8 mouse cellular contexts compared by ENCODE assay signal in genomic region chr17:31685514-31686224, GRCm38 (mm10). TPM values are rescaled to one million over a fixed set of nuclear protein-coding genes. Genes with fewer than 3 reads are reported as not detected.
DNase-seq lines count a peak whose midpoint lies in the region; ATAC-seq and TF ChIP-seq lines count a peak whose summit lies in the region.

No protein-coding gene starts in this region.

- TF ChIP-seq CTCF in stomach, postnatal 0 days (IDR thresholded peaks at IDR 0.05; ENCODE audit: low read depth): peak; percentile 96

- H3K4me3 ChIP-seq in forebrain, embryonic 10.5 days: 0 out of 2 replicates have a peak overlapping the region, but pooled peaks have one; percentile 14
- no peak overlapping the region for H3K4me3 ChIP-seq in heart, embryonic 15.5 days
- H3K4me3 ChIP-seq in liver, embryonic 12.5 days: no peak overlapping the region
- H3K4me3 ChIP-seq in neural tube, embryonic 12.5 days: no peak overlapping the region
- H3K4me3 ChIP-seq in stomach, postnatal 0 days (ENCODE audit: low read depth, low read length): no peak overlapping the region

- DNase-seq in c-Kit-negative CD71-positive TER-119-positive erythroid progenitor cells, embryonic 14.5 days (ENCODE audit: low read depth, low spot score): peak; percentile 55
- DNase-seq in forebrain, embryonic 10.5 days (ENCODE audit: extremely low spot score, low spot score): peak; percentile 86
- DNase-seq in kidney, postnatal 14 days: peak; percentile 90
- DNase-seq in stomach, postnatal 0 days (ENCODE audit: low spot score): peak; percentile 82

- H3K9ac ChIP-seq in heart, embryonic 15.5 days: peak overlapping the region; percentile 36; the same call in 1 of the 2 replicates
- H3K9ac ChIP-seq in liver, embryonic 12.5 days: no peak overlapping the region
- H3K9ac ChIP-seq in neural tube, embryonic 12.5 days: peak overlapping the region; percentile 38
- H3K9ac ChIP-seq in stomach, postnatal 0 days (ENCODE audit: low read length): peak overlapping the region; percentile 41; the same call in 1 of the 2 replicates

- H3K4me1 ChIP-seq in forebrain, embryonic 10.5 days: peaks cover 12% of the 10 kb centered on the region
- H3K4me1 ChIP-seq in heart, embryonic 15.5 days (replicated peaks): peaks cover 13% of the 10 kb centered on the region
- peaks cover 6% of the 10 kb centered on the region for H3K4me1 ChIP-seq in liver, embryonic 12.5 days
- peaks cover 9% of the 10 kb centered on the region for H3K4me1 ChIP-seq in neural tube, embryonic 12.5 days
- H3K4me1 ChIP-seq in stomach, postnatal 0 days (replicated peaks; ENCODE audit: control insufficient read depth, insufficient read depth): peaks cover 8% of the 10 kb centered on the region; the same call in 1 of the 2 replicates

- peaks cover 12% of the 10 kb centered on the region; the same call in 1 of the 2 replicates for H3K27me3 ChIP-seq in forebrain, embryonic 10.5 days (ENCODE audit: poor library complexity, severe bottlenecking)
- H3K27me3 ChIP-seq in heart, embryonic 15.5 days: peaks cover 8% of the 10 kb centered on the region
- peaks cover 12% of the 10 kb centered on the region; the same call in 1 of the 2 replicates for H3K27me3 ChIP-seq in liver, embryonic 12.5 days (replicated peaks)
- 0 out of 2 replicates have a peak, but pooled peaks cover 4% of the 10 kb centered on the region for H3K27me3 ChIP-seq in neural tube, embryonic 12.5 days (replicated peaks)
- no peaks in the 10 kb centered on the region for H3K27me3 ChIP-seq in stomach, postnatal 0 days (ENCODE audit: control insufficient read depth, insufficient read depth, low read length)

- H3K9me3 ChIP-seq in forebrain, embryonic 10.5 days: no peaks in the 10 kb centered on the region
- no peaks in the 10 kb centered on the region for H3K9me3 ChIP-seq in heart, embryonic 15.5 days (replicated peaks)
- H3K9me3 ChIP-seq in liver, embryonic 12.5 days (replicated peaks): no peaks in the 10 kb centered on the region
- H3K9me3 ChIP-seq in neural tube, embryonic 12.5 days: no peaks in the 10 kb centered on the region
- H3K9me3 ChIP-seq in stomach, postnatal 0 days (ENCODE audit: control insufficient read depth, low read length): no peaks in the 10 kb centered on the region

- peak overlapping the region; percentile 41 for H3K27ac ChIP-seq in forebrain, embryonic 10.5 days
- H3K27ac ChIP-seq in heart, embryonic 15.5 days: peak overlapping the region; percentile 89
- 0 out of 2 replicates have a peak overlapping the region, but pooled peaks have one; percentile 17 for H3K27ac ChIP-seq in liver, embryonic 12.5 days
- H3K27ac ChIP-seq in neural tube, embryonic 12.5 days: peak overlapping the region; percentile 22; the same call in 1 of the 2 replicates
- peak overlapping the region; percentile 88 for H3K27ac ChIP-seq in stomach, postnatal 0 days (replicated peaks)

- ATAC-seq in CD4-positive, CD25-positive, alpha-beta regulatory T cell, adult 4 months: peak; percentile 72
- peak; percentile 36; the same call in 1 of the 2 replicates for ATAC-seq in heart, embryonic 15.5 days (replicated peaks; ENCODE audit: insufficient number of reproducible peaks, insufficient read depth, low FRiP score, low read depth)
- ATAC-seq in liver, embryonic 12.5 days: no peak
- peak; percentile 71 for ATAC-seq in neural tube, embryonic 12.5 days (ENCODE audit: low FRiP score, low read depth)
- ATAC-seq in stomach, postnatal 0 days (ENCODE audit: low FRiP score, low TSS enrichment): peak; percentile 50

- no peak for TF ChIP-seq EP300 in stomach, postnatal 0 days (optimal IDR thresholded peaks at IDR 0.05)

- peak overlapping the region; percentile 48 for H3K4me2 ChIP-seq in heart, embryonic 15.5 days
- no peak overlapping the region for H3K4me2 ChIP-seq in liver, embryonic 12.5 days
- H3K4me2 ChIP-seq in neural tube, embryonic 12.5 days (replicated peaks): peak overlapping the region; percentile 30
- H3K4me2 ChIP-seq in stomach, postnatal 0 days (replicated peaks; ENCODE audit: low read depth): peak overlapping the region; percentile 28

- WGBS in forebrain, embryonic 10.5 days: 20% methylated on average over 17 of the region's 17 CpGs
- 12% methylated on average over 17 of the region's 17 CpGs for WGBS in heart, embryonic 15.5 days
- 13% methylated on average over 17 of the region's 17 CpGs for WGBS in liver, embryonic 12.5 days (ENCODE audit: insufficient replicate concordance)
- WGBS in neural tube, embryonic 12.5 days: 14% methylated on average over 17 of the region's 17 CpGs
- WGBS in stomach, postnatal 0 days: 12% methylated on average over 17 of the region's 17 CpGs

- H3K36me3 ChIP-seq in forebrain, embryonic 10.5 days (replicated peaks): no peaks in the 10 kb centered on the region
- H3K36me3 ChIP-seq in heart, embryonic 15.5 days: no peaks in the 10 kb centered on the region
- no peaks in the 10 kb centered on the region for H3K36me3 ChIP-seq in liver, embryonic 12.5 days
- H3K36me3 ChIP-seq in neural tube, embryonic 12.5 days: no peaks in the 10 kb centered on the region
- no peaks in the 10 kb centered on the region for H3K36me3 ChIP-seq in stomach, postnatal 0 days (ENCODE audit: control insufficient read depth, insufficient read depth, low read length)

RNA-seq across cellular contexts. Expression of gene Cryaa, which starts 8.1 kb away (rescaled TPM):
- polyA plus RNA-seq in CD4-positive, CD25-positive, alpha-beta regulatory T cell, adult 4 months (2017; shearing (Covaris generic)): not detected
- polyA plus RNA-seq in forebrain, embryonic 10.5 days (2016; fragmentation: Nextera tagmentation; extraction: Ambion mirVana): 0.16 TPM in 1 of 2 replicates, not detected in the other
- polyA plus RNA-seq in heart, embryonic 15.5 days (2015; fragmentation: Nextera tagmentation; extraction: Ambion mirVana): not detected in 2 replicates
- polyA plus RNA-seq in liver, embryonic 12.5 days (2016; fragmentation: Nextera tagmentation; extraction: Ambion mirVana): 0.16 TPM in 1 of 2 replicates, not detected in the other
- not detected in 2 replicates for polyA plus RNA-seq in neural tube, embryonic 12.5 days (2016; fragmentation: Nextera tagmentation; extraction: Ambion mirVana)
- 0.12 and 0.24 TPM in 2 replicates for polyA plus RNA-seq in stomach, postnatal 0 days (2015; fragmentation: Nextera tagmentation; extraction: Ambion mirVana)

RNA-seq across cellular contexts. Expression of gene U2af1, which starts 27.0 kb away (rescaled TPM):
- polyA plus RNA-seq in CD4-positive, CD25-positive, alpha-beta regulatory T cell, adult 4 months (2017; shearing (Covaris generic)): 100 to 1,000 TPM in 1 of 2 experiments, 10 to 100 TPM in 1; 53.7 to 103 TPM
- polyA plus RNA-seq in forebrain, embryonic 10.5 days (2016; fragmentation: Nextera tagmentation; extraction: Ambion mirVana): 529 and 553 TPM in 2 replicates
- polyA plus RNA-seq in heart, embryonic 15.5 days (2015; fragmentation: Nextera tagmentation; extraction: Ambion mirVana): 171 and 186 TPM in 2 replicates
- polyA plus RNA-seq in liver, embryonic 12.5 days (2016; fragmentation: Nextera tagmentation; extraction: Ambion mirVana): 258 and 270 TPM in 2 replicates
- 305 and 307 TPM in 2 replicates for polyA plus RNA-seq in neural tube, embryonic 12.5 days (2016; fragmentation: Nextera tagmentation; extraction: Ambion mirVana)
- 155 and 161 TPM in 2 replicates for polyA plus RNA-seq in stomach, postnatal 0 days (2015; fragmentation: Nextera tagmentation; extraction: Ambion mirVana)

RNA-seq across cellular contexts. Expression of gene Cbs, which starts 48.6 kb away (rescaled TPM):
- polyA plus RNA-seq in CD4-positive, CD25-positive, alpha-beta regulatory T cell, adult 4 months (2017; shearing (Covaris generic)): under 1 TPM in 1 of 2 experiments, not detected in 1; 0.61 TPM
- 2.1 and 2.3 TPM in 2 replicates for polyA plus RNA-seq in forebrain, embryonic 10.5 days (2016; fragmentation: Nextera tagmentation; extraction: Ambion mirVana)
- polyA plus RNA-seq in heart, embryonic 15.5 days (2015; fragmentation: Nextera tagmentation; extraction: Ambion mirVana): 1.2 and 1.5 TPM in 2 replicates
- polyA plus RNA-seq in liver, embryonic 12.5 days (2016; fragmentation: Nextera tagmentation; extraction: Ambion mirVana): 6.3 TPM in 2 replicates
- polyA plus RNA-seq in neural tube, embryonic 12.5 days (2016; fragmentation: Nextera tagmentation; extraction: Ambion mirVana): 2.9 and 3.3 TPM in 2 replicates
- polyA plus RNA-seq in stomach, postnatal 0 days (2015; fragmentation: Nextera tagmentation; extraction: Ambion mirVana): 0.83 and 1.2 TPM in 2 replicates

Comparison
In these comparisons a context has a peak if more than half of its experiments do, and no peak if none do; other contexts are left out.
1. H3K27ac ChIP-seq: peak in every context shown above with its lines; median percentile 89 in heart, embryonic 15.5 days; 88 in stomach, postnatal 0 days; 41 in forebrain, embryonic 10.5 days; 22 in neural tube, embryonic 12.5 days; 17 in liver, embryonic 12.5 days.